Mouse (Mus musculus) thymus, adult 2 months (tissue): ENCODE data around the gene Gpc6.

ENCODE experiments used
- CTCF ChIP-seq: fragments of 200-500 bp; IDR thresholded peaks from 2 replicates; pipeline ENCODE4 v1.5.1; 2012; ENCODE audit warnings: mild to moderate bottlenecking, control low read depth, low read length, moderate library complexity, borderline replicate concordance; ENCODE audit not compliant: control insufficient read depth, poor library complexity, insufficient read depth; ENCODE audit errors: extremely low read depth
- POLR2A ChIP-seq: fragments of 200-500 bp; IDR thresholded peaks from 2 replicates; pipeline ENCODE4 v1.6.1; 2012; ENCODE audit warnings: mild to moderate bottlenecking, low read length, control low read depth, moderate library complexity; ENCODE audit not compliant: control insufficient read depth, poor library complexity, insufficient read depth; ENCODE audit errors: extremely low read depth

- TF ChIP-seq CTCF = no peak
- no peak for TF ChIP-seq POLR2A
These were observed 466.3 kb downstream of the Gpc6 start for GRCm38 (mm10) chr14:117391412-117391811.
